Comparison of ENCODE assay signal across 12 mouse cellular contexts in the genomic region with DNA sequence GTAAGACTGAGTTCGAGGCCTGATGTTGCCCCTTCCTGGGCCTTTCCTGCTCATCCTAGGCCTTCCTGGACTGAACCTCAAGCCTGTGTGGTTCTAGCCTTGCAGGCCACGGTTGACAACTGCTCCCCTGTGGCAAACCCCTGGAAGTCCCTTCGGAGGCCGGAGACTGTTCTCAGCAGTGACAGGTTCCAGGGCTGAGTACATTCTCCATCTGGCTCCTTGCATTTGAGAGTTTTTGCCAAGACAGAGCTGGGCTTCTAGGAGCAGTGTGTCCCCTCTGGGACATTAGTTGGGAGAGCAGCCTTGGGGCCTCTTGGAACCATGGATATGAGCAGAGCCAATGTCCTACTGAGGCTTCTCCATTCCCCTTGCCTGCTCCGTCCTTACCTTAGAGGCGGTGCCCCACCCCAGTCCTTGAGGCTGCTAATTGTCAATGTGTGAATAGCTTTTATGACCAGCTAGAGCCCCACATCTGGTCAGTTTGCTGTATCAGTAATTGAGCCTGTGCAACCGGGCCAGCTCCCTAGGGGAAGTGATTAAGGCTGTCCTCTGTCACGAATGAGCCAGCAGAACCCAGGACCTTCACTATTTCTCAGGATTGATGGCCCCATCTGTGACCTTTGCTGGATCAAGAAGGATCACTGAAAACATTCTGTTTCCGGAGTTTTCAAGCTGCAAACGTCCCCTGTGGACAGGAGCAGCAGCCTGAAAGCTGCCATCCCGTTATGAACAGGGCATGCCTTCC.
DNase-seq lines count a peak whose midpoint lies in the region; ATAC-seq and TF ChIP-seq lines count a peak whose summit lies in the region.
"Had no signal": no experiment of that assay in that cellular context is flagged by ENCODE, and none has a peak within 500 bp of the region (broad histone marks: within the 10 kb centered on the region; RNA-seq: fewer than 3 reads in every experiment).

No protein-coding gene starts in this region.

- H3K27ac ChIP-seq in liver, embryonic 12.5 days: peak overlapping the region; percentile 6; the same call in 1 of the 2 replicates
- H3K27ac ChIP-seq in liver, postnatal 0 days (ENCODE audit: low read depth): no peak overlapping the region
- 0 out of 2 replicates have a peak overlapping the region, but pooled peaks have one; percentile 16 for H3K27ac ChIP-seq in hindbrain, embryonic 15.5 days (replicated peaks)
- peak overlapping the region; percentile 60 for H3K27ac ChIP-seq in neural tube, embryonic 15.5 days (replicated peaks)
- H3K27ac ChIP-seq: limb, embryonic 13.5 days had no signal

- H3K9me3 ChIP-seq in liver, embryonic 12.5 days (replicated peaks): no peaks in the 10 kb centered on the region
- no peaks in the 10 kb centered on the region for H3K9me3 ChIP-seq in liver, postnatal 0 days (ENCODE audit: low read length)
- H3K9me3 ChIP-seq in hindbrain, embryonic 15.5 days: no peaks in the 10 kb centered on the region
- no peaks in the 10 kb centered on the region for H3K9me3 ChIP-seq in neural tube, embryonic 15.5 days (replicated peaks)
- H3K9me3 ChIP-seq: limb, embryonic 13.5 days had no signal

- peak; percentile 61 for DNase-seq in adrenal gland, adult 2 months
- no peak for DNase-seq in adrenal gland, adult 8-10 months
- DNase-seq in liver, postnatal 0 days: no peak
- DNase-seq in left cerebral cortex, postnatal 10 days (ENCODE audit: extremely low spot score in 1 of 2, low spot score in 2 of 2): no peak
- DNase-seq in spleen, postnatal 10 days (ENCODE audit: low spot score in 2 of 2): no peak
- DNase-seq: cerebellum, postnatal 25 days; gastrocnemius, postnatal 25 days had no signal

- H3K4me1 ChIP-seq in liver, embryonic 12.5 days: peaks cover 98% of the 10 kb centered on the region
- no peaks in the 10 kb centered on the region for H3K4me1 ChIP-seq in liver, postnatal 0 days (ENCODE audit: insufficient read depth)
- peaks cover 94% of the 10 kb centered on the region for H3K4me1 ChIP-seq in hindbrain, embryonic 15.5 days (replicated peaks)
- H3K4me1 ChIP-seq in neural tube, embryonic 15.5 days: peaks cover 97% of the 10 kb centered on the region

- 63% methylated on average over 11 of the region's 11 CpGs for WGBS in liver, embryonic 12.5 days (ENCODE audit: insufficient replicate concordance)
- WGBS in liver, postnatal 0 days (ENCODE audit: insufficient replicate concordance): 71% methylated on average over 11 of the region's 11 CpGs
- WGBS in hindbrain, embryonic 15.5 days: 33% methylated on average over 11 of the region's 11 CpGs
- WGBS in neural tube, embryonic 15.5 days: 27% methylated on average over 11 of the region's 11 CpGs

- H3K36me3 ChIP-seq in liver, embryonic 12.5 days: peaks cover 72% of the 10 kb centered on the region
- no peaks in the 10 kb centered on the region for H3K36me3 ChIP-seq in liver, postnatal 0 days (replicated peaks; ENCODE audit: insufficient read depth, low read length)
- no peaks in the 10 kb centered on the region for H3K36me3 ChIP-seq in hindbrain, embryonic 15.5 days
- H3K36me3 ChIP-seq in neural tube, embryonic 15.5 days: no peaks in the 10 kb centered on the region
- H3K36me3 ChIP-seq: limb, embryonic 13.5 days had no signal

- H3K9ac ChIP-seq in liver, embryonic 12.5 days: no peak overlapping the region
- H3K9ac ChIP-seq in liver, postnatal 0 days (replicated peaks): no peak overlapping the region
- no peak overlapping the region for H3K9ac ChIP-seq in hindbrain, embryonic 15.5 days
- no peak overlapping the region for H3K9ac ChIP-seq in neural tube, embryonic 15.5 days (replicated peaks)
- H3K9ac ChIP-seq: limb, embryonic 13.5 days had no signal

- intact Hi-C loops in left cerebral cortex, postnatal 10 days (cut with DNase I): no loop called here

- no peaks in the 10 kb centered on the region for H3K27me3 ChIP-seq in liver, embryonic 12.5 days (replicated peaks)
- no peaks in the 10 kb centered on the region for H3K27me3 ChIP-seq in liver, postnatal 0 days (ENCODE audit: insufficient read depth, low read length)
- H3K27me3 ChIP-seq in hindbrain, embryonic 15.5 days: no peaks in the 10 kb centered on the region
- no peaks in the 10 kb centered on the region for H3K27me3 ChIP-seq in neural tube, embryonic 15.5 days (replicated peaks)

- ATAC-seq in liver, embryonic 12.5 days: no peak
- no peak for ATAC-seq in liver, postnatal 0 days
- no peak for ATAC-seq in hindbrain, embryonic 15.5 days (ENCODE audit: low FRiP score, low read depth)
- ATAC-seq in neural tube, embryonic 15.5 days (ENCODE audit: low FRiP score): no peak

- TF ChIP-seq EP300 in liver, postnatal 0 days (IDR thresholded peaks at IDR 0.05; ENCODE audit: low read depth): no peak

- H3K4me3 ChIP-seq in liver, embryonic 12.5 days: no peak overlapping the region
- no peak overlapping the region for H3K4me3 ChIP-seq in liver, postnatal 0 days (ENCODE audit: low read depth, low read length)
- H3K4me3 ChIP-seq in hindbrain, embryonic 15.5 days: no peak overlapping the region
- H3K4me3 ChIP-seq in neural tube, embryonic 15.5 days (replicated peaks): no peak overlapping the region
- H3K4me3 ChIP-seq: limb, embryonic 13.5 days; myocyte had no signal

- no peak overlapping the region for H3K4me2 ChIP-seq in liver, embryonic 12.5 days
- no peak overlapping the region for H3K4me2 ChIP-seq in liver, postnatal 0 days (ENCODE audit: low read depth, low read length)
- H3K4me2 ChIP-seq in hindbrain, embryonic 15.5 days: no peak overlapping the region
- H3K4me2 ChIP-seq in neural tube, embryonic 15.5 days: no peak overlapping the region
- H3K4me2 ChIP-seq: limb, embryonic 13.5 days had no signal

- TF ChIP-seq CTCF in liver, postnatal 0 days (IDR thresholded peaks at IDR 0.05; ENCODE audit: low read depth): no peak
